Mouse (Mus musculus) limb, embryonic 11.5 days (tissue): ENCODE results near the gene Glod4. TPM values are rescaled to one million over a fixed set of nuclear protein-coding genes. Genes with fewer than 3 reads are reported as not detected.
"Not testable (repeated sequence)": the region's sequence is repeated elsewhere in the genome, so short reads cannot be mapped to it uniquely, and the experiment has no call there.

Source experiments
- ATAC-seq: fragments of 200-750 bp; cut with Nextera tagmentation; 2 replicates; pipeline ENCODE4 v1.8.0; 2017; ENCODE audit warnings: low read depth; ENCODE audit not compliant: insufficient number of reproducible peaks, low FRiP score, low TSS enrichment
- DNase-seq: peaks from one replicate; pipeline ENCODE4 v3.0.0-alpha.2; 2015; ENCODE audit warnings: low spot score
- H3K27ac ChIP-seq: fragments of 300-500 bp; sonication (generic); replicated peaks from 2 replicates; pipeline ENCODE4 v1.5.1; 2014; ENCODE audit warnings: low read depth, mild to moderate bottlenecking, low read length
- H3K27me3 ChIP-seq: fragments of 300-500 bp; sonication (generic); 2 replicates; pipeline ENCODE4 v1.6.1; 2014; ENCODE audit warnings: mild to moderate bottlenecking, low read length, mixed read lengths; ENCODE audit not compliant: control insufficient read depth, insufficient read depth
- H3K36me3 ChIP-seq: fragments of 300-500 bp; sonication (generic); 2 replicates; pipeline ENCODE4 v1.6.1; 2014; ENCODE audit warnings: mild to moderate bottlenecking, low read length, moderate library complexity, mixed read lengths; ENCODE audit not compliant: control insufficient read depth, insufficient read depth
- H3K4me1 ChIP-seq: fragments of 300-500 bp; sonication (generic); 2 replicates; pipeline ENCODE4 v1.6.1; 2014; ENCODE audit warnings: low read length, mixed read lengths; ENCODE audit not compliant: control insufficient read depth, insufficient read depth
- H3K4me2 ChIP-seq: fragments of 300-500 bp; sonication (generic); 2 replicates; pipeline ENCODE4 v1.6.1; 2014; ENCODE audit warnings: low read depth, mild to moderate bottlenecking, moderate library complexity; ENCODE audit not compliant: severe bottlenecking
- H3K4me3 ChIP-seq: fragments of 300-500 bp; sonication (generic); 2 replicates; pipeline ENCODE4 v1.5.1; 2014; ENCODE audit warnings: low read depth, low read length
- H3K9ac ChIP-seq: fragments of 300-500 bp; sonication (generic); 2 replicates; pipeline ENCODE4 v1.6.1; 2014; ENCODE audit warnings: mild to moderate bottlenecking, low read length
- H3K9me3 ChIP-seq: fragments of 300-500 bp; sonication (generic); 2 replicates; pipeline ENCODE4 v1.6.1; 2016; ENCODE audit warnings: low read length; ENCODE audit not compliant: control insufficient read depth
- WGBS: fragments of 180-500 bp; shearing (Covaris S2); extraction: QIAGEN DNeasy Blood & Tissue Kit; methylation state at CpG from one replicate; pipeline ENCODE4 v1.1.7; 2014; 5-methylcytosine and 5-hydroxymethylcytosine counted together
- polyA plus RNA-seq: library from polyadenylated mRNA; unstranded; fragments of >200 nt; fragmentation: Nextera tagmentation; extraction: Ambion mirVana; gene quantifications from 2 replicates; pipeline ENCODE4 v1.2.1, GENCODE M21; 2014

Glod4 gene
- polyA plus RNA-seq, 1 experiment from 2014 or later = 136 TPM

- Histone ChIP-seq H3K4me2 (no peak overlapping the region), H3K27ac (no peak overlapping the region), H3K36me3 (no peaks in the 10 kb centered on the region; the same call in 1 of the 2 replicates), H3K27me3 (no peaks in the 10 kb centered on the region), H3K9me3 (no peaks in the 10 kb centered on the region), H3K4me1 (no peaks in the 10 kb centered on the region), H3K4me3 (no peak overlapping the region), H3K9ac (no peak overlapping the region)
- ATAC-seq (no peak), DNase-seq (no peak)
- WGBS = 94% methylated on average over 5 of the region's 5 CpGs
Measured at GRCm38 (mm10) chr11:76224631-76225030, 18.9 kb downstream of the Glod4 start.

- peak; percentile 96 for ATAC-seq
- H3K9me3 ChIP-seq = no peaks in the 10 kb centered on the region
Measured at GRCm38 (mm10) chr11:76217390-76217800, 26.1 kb downstream of the Glod4 start, which contains the start of the genes Dbil5 and Gemin4. Gene Dbil5, plus strand, starts transcription at chr11:76217608. Gene Gemin4, minus strand, starts transcription at chr11:76217664.

GRCm38 (mm10) chr11:76216681-76217389 is 26.7 kb downstream of the Glod4 start:
- H3K4me3 ChIP-seq = peak overlapping the region; percentile 67
- H3K9me3 ChIP-seq = no peaks in the 10 kb centered on the region
- peak overlapping the region; percentile 91 for H3K9ac ChIP-seq
- ATAC-seq (no peak), DNase-seq (no peak)
- H3K27ac ChIP-seq = peak overlapping the region; percentile 49
- H3K4me1 ChIP-seq = peaks cover 3% of the 10 kb centered on the region; the same call in 1 of the 2 replicates
- WGBS = 6% methylated on average over 33 of the region's 33 CpGs
- peak overlapping the region; percentile 55 for H3K4me2 ChIP-seq
- no peaks in the 10 kb centered on the region for H3K27me3 ChIP-seq
- peaks cover 15% of the 10 kb centered on the region; the same call in 1 of the 2 replicates for H3K36me3 ChIP-seq

More at GRCm38 (mm10) chr11:76217390-76217800, 26.1 kb downstream of the Glod4 start, which contains the start of the genes Dbil5 and Gemin4:
- DNase-seq = peak; percentile 100
- under 1% methylated on average over 35 of the region's 35 CpGs for WGBS
- peak within 1 kb of the TSS; percentile 67 for H3K4me3 ChIP-seq
- peak within 1 kb of the TSS; percentile 49 for H3K27ac ChIP-seq
- H3K4me2 ChIP-seq = peak within 1 kb of the TSS; percentile 55
- peaks cover 3% of the 10 kb centered on the region; the same call in 1 of the 2 replicates for H3K4me1 ChIP-seq
- peaks cover 10% of the 10 kb centered on the region; the same call in 1 of the 2 replicates for H3K36me3 ChIP-seq
- no peaks in the 10 kb centered on the region for H3K27me3 ChIP-seq
- peak within 1 kb of the TSS; percentile 91 for H3K9ac ChIP-seq

GRCm38 (mm10) chr11:76216049-76216540 is 27.4 kb downstream of the Glod4 start:
- H3K4me1 ChIP-seq = peaks cover 3% of the 10 kb centered on the region; the same call in 1 of the 2 replicates
- DNase-seq (no peak), ATAC-seq (no peak)
- H3K9ac ChIP-seq = peak overlapping the region; percentile 91; the same call in 1 of the 2 replicates
- H3K27ac ChIP-seq = no peak overlapping the region
- peaks cover 15% of the 10 kb centered on the region; the same call in 1 of the 2 replicates for H3K36me3 ChIP-seq
- H3K4me3 ChIP-seq = peak overlapping the region; percentile 67; the same call in 1 of the 2 replicates
- WGBS = 91% methylated on average over 5 of the region's 5 CpGs
- H3K4me2 ChIP-seq = 0 out of 2 replicates have a peak overlapping the region, but pooled peaks have one; percentile 55
- no peaks in the 10 kb centered on the region for H3K9me3 ChIP-seq
- H3K27me3 ChIP-seq = no peaks in the 10 kb centered on the region

GRCm38 (mm10) chr11:76215011-76215410 is 28.5 kb downstream of the Glod4 start:
- Histone ChIP-seq H3K4me1 (peaks cover 3% of the 10 kb centered on the region; the same call in 1 of the 2 replicates), H3K9me3 (no peaks in the 10 kb centered on the region), H3K4me2 (no peak overlapping the region), H3K36me3 (peaks cover 15% of the 10 kb centered on the region; the same call in 1 of the 2 replicates), H3K9ac (no peak overlapping the region), H3K27me3 (no peaks in the 10 kb centered on the region), H3K27ac (no peak overlapping the region), H3K4me3 (no peak overlapping the region)
- WGBS = 96% methylated on average over 2 of the region's 2 CpGs
- no peak for ATAC-seq
- no peak for DNase-seq

GRCm38 (mm10) chr11:76213841-76214240 is 29.7 kb downstream of the Glod4 start:
- 93% methylated on average over 5 of the region's 5 CpGs for WGBS
- Histone ChIP-seq H3K9me3 (no peaks in the 10 kb centered on the region), H3K27ac (no peak overlapping the region), H3K4me3 (no peak overlapping the region), H3K36me3 (peaks cover 15% of the 10 kb centered on the region; the same call in 1 of the 2 replicates), H3K4me1 (peaks cover 3% of the 10 kb centered on the region; the same call in 1 of the 2 replicates), H3K27me3 (no peaks in the 10 kb centered on the region), H3K4me2 (no peak overlapping the region), H3K9ac (no peak overlapping the region)
- no peak for DNase-seq
- no peak for ATAC-seq

- 90% methylated on average over 3 of the region's 6 CpGs for WGBS
- not testable (repeated sequence) for H3K27me3 ChIP-seq, H3K9ac ChIP-seq, H3K27ac ChIP-seq, H3K4me2 ChIP-seq, H3K4me1 ChIP-seq, H3K9me3 ChIP-seq, DNase-seq, ATAC-seq, H3K4me3 ChIP-seq
- H3K36me3 ChIP-seq = peaks cover 17% of the 10 kb centered on the region; the same call in 1 of the 2 replicates
Measured at GRCm38 (mm10) chr11:76211595-76211994, 31.9 kb downstream of the Glod4 start.

GRCm38 (mm10) chr11:76210228-76210985 is 33.1 kb downstream of the Glod4 start:
- no peak for ATAC-seq

More at GRCm38 (mm10) chr11:76210228-76210985, 33.1 kb downstream of the Glod4 start:
- Histone ChIP-seq H3K4me1 (no peaks in the 10 kb centered on the region), H3K9ac (no peak overlapping the region), H3K27ac (no peak overlapping the region), H3K36me3 (peaks cover 22% of the 10 kb centered on the region; the same call in 1 of the 2 replicates), H3K9me3 (no peaks in the 10 kb centered on the region), H3K27me3 (no peaks in the 10 kb centered on the region), H3K4me2 (no peak overlapping the region), H3K4me3 (no peak overlapping the region)
- WGBS = 92% methylated on average over 13 of the region's 13 CpGs
- no peak for DNase-seq
